Mouse (Mus musculus): Measurements from ENCODE around the gene Zc3h8.

DNA sequence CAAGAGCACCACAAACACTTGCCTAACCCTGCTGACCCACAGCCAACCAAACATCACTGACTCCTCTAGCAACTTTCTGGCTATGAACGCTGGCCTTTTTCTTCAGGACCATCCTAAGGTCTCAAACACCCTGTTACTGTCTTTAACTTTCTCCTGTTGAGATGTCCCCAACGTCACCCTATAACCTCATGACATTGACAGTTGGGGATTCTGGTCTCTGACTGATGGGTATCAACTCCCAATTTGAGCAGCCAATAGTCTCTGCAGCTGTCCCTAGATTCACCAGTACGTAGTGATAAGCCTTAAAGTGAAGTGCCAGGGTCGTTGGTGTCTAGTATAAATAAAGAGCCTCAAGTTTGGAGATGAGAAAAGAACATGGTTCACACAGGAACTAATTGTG lies 28.9 kb downstream of the Zc3h8 start:
- TF ChIP-seq POLR2A (IDR thresholded peaks at IDR 0.05; ENCODE audit: borderline replicate concordance, control insufficient read depth, low read depth, low read length): no peak
- TF ChIP-seq CTCF (IDR thresholded peaks at IDR 0.05; ENCODE audit: control insufficient read depth, insufficient read depth, low read length): no peak
